Mouse (Mus musculus): ENCODE data around the gene Shisa6. TPM values are rescaled to one million over a fixed set of nuclear protein-coding genes. Genes with fewer than 3 reads are reported as not detected.
A peak's percentile ranks its signal among the peaks of the same experiment; 100 is the strongest.

The Shisa6 gene
- polyA plus RNA-seq, 1 experiment from 2014 or later: 0.40 TPM

- 75% methylated on average over 4 of the region's 4 CpGs for WGBS
- no peak for ATAC-seq (ENCODE audit: insufficient read depth, low FRiP score)
Measured at GRCm38 (mm10) chr11:66534291-66534690, 8.5 kb upstream of the Shisa6 start.

GRCm38 (mm10) chr11:66528146-66528545 lies 2.4 kb upstream of the Shisa6 start:
- Histone ChIP-seq H3K9ac (ENCODE audit: low read length) (no peak overlapping the region), H3K9me3 (replicated peaks; ENCODE audit: control insufficient read depth, low read length) (no peaks in the 10 kb centered on the region), H3K4me1 (ENCODE audit: control insufficient read depth, insufficient read depth, low read length) (no peaks in the 10 kb centered on the region), H3K27ac (ENCODE audit: low read length) (no peak overlapping the region), H3K4me2 (ENCODE audit: low read depth, low read length) (no peak overlapping the region), H3K4me3 (replicated peaks; ENCODE audit: low read length) (no peak overlapping the region), H3K36me3 (ENCODE audit: control insufficient read depth, insufficient read depth, low read length) (no peaks in the 10 kb centered on the region), H3K27me3 (ENCODE audit: control insufficient read depth, insufficient read depth, low read length) (peaks cover 52% of the 10 kb centered on the region)
- ATAC-seq (ENCODE audit: insufficient read depth, low FRiP score): no peak

More at GRCm38 (mm10) chr11:66534291-66534690, 8.5 kb upstream of the Shisa6 start:
- Histone ChIP-seq H3K27ac (ENCODE audit: low read length) (no peak overlapping the region), H3K4me3 (replicated peaks; ENCODE audit: low read length) (no peak overlapping the region), H3K4me1 (ENCODE audit: control insufficient read depth, insufficient read depth, low read length) (no peaks in the 10 kb centered on the region), H3K36me3 (ENCODE audit: control insufficient read depth, insufficient read depth, low read length) (no peaks in the 10 kb centered on the region), H3K4me2 (ENCODE audit: low read depth, low read length) (no peak overlapping the region), H3K9me3 (replicated peaks; ENCODE audit: control insufficient read depth, low read length) (no peaks in the 10 kb centered on the region), H3K27me3 (ENCODE audit: control insufficient read depth, insufficient read depth, low read length) (no peaks in the 10 kb centered on the region), H3K9ac (ENCODE audit: low read length) (no peak overlapping the region)

DNA sequence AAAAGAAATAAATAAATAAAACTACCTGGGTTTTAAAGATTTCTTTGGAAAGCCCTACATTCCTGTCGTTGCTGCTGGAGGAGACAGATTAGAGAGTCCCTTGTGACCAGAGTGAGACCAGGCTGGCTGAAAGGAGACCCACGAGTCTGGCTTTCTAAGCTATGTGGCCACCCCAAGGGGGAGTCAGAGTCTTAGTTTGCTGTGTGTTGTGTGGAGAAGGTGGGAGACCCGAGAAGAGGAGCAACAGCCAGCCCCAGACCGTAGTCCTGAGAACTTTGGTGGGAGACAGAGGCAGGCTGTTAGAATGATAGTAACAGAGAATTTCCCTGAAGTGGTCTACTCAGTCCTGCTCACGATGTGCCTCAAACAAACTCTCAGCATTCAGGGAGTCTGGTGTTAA lies 1.6 kb upstream of the Shisa6 start:
- H3K4me2 ChIP-seq (ENCODE audit: low read depth, low read length): no peak overlapping the region
- H3K9ac ChIP-seq (ENCODE audit: low read length): no peak overlapping the region
- peaks cover 59% of the 10 kb centered on the region for H3K27me3 ChIP-seq (ENCODE audit: control insufficient read depth, insufficient read depth, low read length)
- no peak overlapping the region for H3K4me3 ChIP-seq (replicated peaks; ENCODE audit: low read length)
- no peaks in the 10 kb centered on the region for H3K4me1 ChIP-seq (ENCODE audit: control insufficient read depth, insufficient read depth, low read length)
- no peaks in the 10 kb centered on the region for H3K9me3 ChIP-seq (replicated peaks; ENCODE audit: control insufficient read depth, low read length)
- H3K27ac ChIP-seq (ENCODE audit: low read length): no peak overlapping the region
- ATAC-seq (ENCODE audit: insufficient read depth, low FRiP score): no peak
- 2% methylated on average over 5 of the region's 5 CpGs for WGBS
- no peaks in the 10 kb centered on the region for H3K36me3 ChIP-seq (ENCODE audit: control insufficient read depth, insufficient read depth, low read length)

GRCm38 (mm10) chr11:66526981-66527320 lies 1.2 kb upstream of the Shisa6 start:
- H3K9ac ChIP-seq (ENCODE audit: low read length): no peak overlapping the region
- peaks cover 59% of the 10 kb centered on the region for H3K27me3 ChIP-seq (ENCODE audit: control insufficient read depth, insufficient read depth, low read length)
- ATAC-seq (ENCODE audit: insufficient read depth, low FRiP score): no peak
- H3K4me1 ChIP-seq (ENCODE audit: control insufficient read depth, insufficient read depth, low read length): no peaks in the 10 kb centered on the region
- H3K36me3 ChIP-seq (ENCODE audit: control insufficient read depth, insufficient read depth, low read length): no peaks in the 10 kb centered on the region
- no peak overlapping the region for H3K27ac ChIP-seq (ENCODE audit: low read length)
- H3K4me2 ChIP-seq (ENCODE audit: low read depth, low read length): peak overlapping the region; percentile 85
- no peaks in the 10 kb centered on the region for H3K9me3 ChIP-seq (replicated peaks; ENCODE audit: control insufficient read depth, low read length)
- peak overlapping the region; percentile 55 for H3K4me3 ChIP-seq (replicated peaks; ENCODE audit: low read length)
- WGBS: 3% methylated on average over 5 of the region's 5 CpGs

DNA sequence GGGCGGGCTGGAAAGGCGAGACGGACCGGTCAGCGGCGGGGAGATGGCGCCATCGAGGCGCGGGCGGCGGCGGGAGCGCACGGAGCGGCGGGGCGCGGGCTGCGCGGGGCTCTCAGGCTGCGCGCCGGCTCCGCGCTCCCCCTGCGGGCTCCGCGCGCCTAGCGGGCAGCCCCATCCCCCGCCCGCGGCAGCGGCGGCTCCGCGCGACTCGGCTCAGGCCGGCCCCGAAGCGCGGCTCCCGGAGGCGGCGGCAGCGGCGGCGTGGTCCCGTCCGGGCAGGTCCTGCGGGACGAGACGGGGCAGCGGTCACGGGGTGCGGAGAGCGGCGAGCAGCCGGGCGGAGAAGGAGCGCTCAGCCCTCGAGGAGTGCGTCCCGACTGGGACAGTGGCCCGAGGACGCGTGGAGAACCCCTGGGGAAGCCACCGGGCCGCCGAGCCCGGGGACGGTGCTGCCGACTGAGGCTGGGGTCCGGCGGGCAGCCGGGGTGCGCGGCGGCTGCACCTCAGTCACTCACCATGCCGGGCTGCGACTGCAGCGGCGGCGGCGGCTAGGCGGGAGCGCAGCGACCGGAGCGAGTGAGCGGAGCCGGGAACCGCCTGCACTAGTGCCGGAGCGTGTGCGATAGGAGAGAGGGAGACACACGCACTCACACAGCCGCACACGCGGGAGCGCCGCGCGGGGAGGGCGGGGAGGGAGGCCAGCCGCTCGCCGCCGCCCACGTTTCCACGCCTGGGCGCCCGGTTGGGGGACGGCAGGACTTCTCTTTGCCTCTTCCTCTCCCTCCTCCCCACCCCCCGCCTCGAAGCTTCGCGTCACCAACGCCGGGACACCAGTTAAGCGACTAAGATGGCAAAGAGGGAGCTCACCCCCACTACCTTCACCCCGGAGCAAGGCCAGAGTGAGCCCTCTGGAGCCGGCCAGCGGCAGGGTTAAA lies 549 bp upstream of the Shisa6 start:
- no peaks in the 10 kb centered on the region for H3K36me3 ChIP-seq (ENCODE audit: control insufficient read depth, insufficient read depth, low read length)
- peak overlapping the region; percentile 60 for H3K9ac ChIP-seq (ENCODE audit: low read length)
- WGBS: under 1% methylated on average over 83 of the region's 126 CpGs
- peak; percentile 54; the same call in 1 of the 2 replicates for ATAC-seq (ENCODE audit: insufficient read depth, low FRiP score)
- H3K27ac ChIP-seq (ENCODE audit: low read length): no peak overlapping the region
- no peaks in the 10 kb centered on the region for H3K4me1 ChIP-seq (ENCODE audit: control insufficient read depth, insufficient read depth, low read length)
- H3K4me2 ChIP-seq (ENCODE audit: low read depth, low read length): peak overlapping the region; percentile 85
- no peaks in the 10 kb centered on the region for H3K9me3 ChIP-seq (replicated peaks; ENCODE audit: control insufficient read depth, low read length)
- peak overlapping the region; percentile 55 for H3K4me3 ChIP-seq (replicated peaks; ENCODE audit: low read length)
- peaks cover 59% of the 10 kb centered on the region for H3K27me3 ChIP-seq (ENCODE audit: control insufficient read depth, insufficient read depth, low read length)

- H3K36me3 ChIP-seq (ENCODE audit: control insufficient read depth, insufficient read depth, low read length): no peaks in the 10 kb centered on the region
- no peak for ATAC-seq (ENCODE audit: insufficient read depth, low FRiP score)
Measured at GRCm38 (mm10) chr11:66524251-66524650, 1.5 kb downstream of the Shisa6 start.

DNA sequence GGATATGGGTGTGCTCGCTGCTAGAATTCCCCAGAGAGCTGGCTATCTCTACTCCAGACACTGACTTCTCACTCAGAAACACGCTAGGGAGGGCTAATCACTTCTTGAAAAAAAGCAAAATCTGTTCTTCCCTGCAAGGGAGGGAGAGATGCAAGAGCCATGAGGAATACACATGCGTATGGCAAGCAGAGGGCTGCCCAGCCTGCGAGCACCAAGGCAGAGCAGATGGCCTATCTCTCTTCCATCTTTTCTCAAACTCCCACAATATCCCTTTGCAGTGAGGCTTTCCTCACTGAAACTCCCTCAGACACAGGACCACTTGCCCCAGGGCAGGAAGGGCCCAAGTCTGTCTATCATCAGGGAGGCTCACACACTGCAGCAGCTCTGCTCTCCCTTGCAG lies 3.4 kb downstream of the Shisa6 start:
- peaks cover 50% of the 10 kb centered on the region for H3K27me3 ChIP-seq (ENCODE audit: control insufficient read depth, insufficient read depth, low read length)
- no peaks in the 10 kb centered on the region for H3K36me3 ChIP-seq (ENCODE audit: control insufficient read depth, insufficient read depth, low read length)
- no peak overlapping the region for H3K4me2 ChIP-seq (ENCODE audit: low read depth, low read length)
- H3K9me3 ChIP-seq (replicated peaks; ENCODE audit: control insufficient read depth, low read length): no peaks in the 10 kb centered on the region
- H3K4me3 ChIP-seq (replicated peaks; ENCODE audit: low read length): no peak overlapping the region
- H3K27ac ChIP-seq (ENCODE audit: low read length): no peak overlapping the region
- H3K4me1 ChIP-seq (ENCODE audit: control insufficient read depth, insufficient read depth, low read length): no peaks in the 10 kb centered on the region
- H3K9ac ChIP-seq (ENCODE audit: low read length): no peak overlapping the region
- WGBS: 70% methylated on average over 4 of the region's 4 CpGs
- no peak for ATAC-seq (ENCODE audit: insufficient read depth, low FRiP score)

More at GRCm38 (mm10) chr11:66524251-66524650, 1.5 kb downstream of the Shisa6 start:
- Histone ChIP-seq H3K4me2 (ENCODE audit: low read depth, low read length) (no peak overlapping the region), H3K27me3 (ENCODE audit: control insufficient read depth, insufficient read depth, low read length) (peaks cover 59% of the 10 kb centered on the region), H3K9ac (ENCODE audit: low read length) (no peak overlapping the region), H3K4me3 (replicated peaks; ENCODE audit: low read length) (no peak overlapping the region), H3K9me3 (replicated peaks; ENCODE audit: control insufficient read depth, low read length) (no peaks in the 10 kb centered on the region), H3K4me1 (ENCODE audit: control insufficient read depth, insufficient read depth, low read length) (no peaks in the 10 kb centered on the region), H3K27ac (ENCODE audit: low read length) (no peak overlapping the region)
- 50% methylated on average over 4 of the region's 4 CpGs for WGBS

DNA sequence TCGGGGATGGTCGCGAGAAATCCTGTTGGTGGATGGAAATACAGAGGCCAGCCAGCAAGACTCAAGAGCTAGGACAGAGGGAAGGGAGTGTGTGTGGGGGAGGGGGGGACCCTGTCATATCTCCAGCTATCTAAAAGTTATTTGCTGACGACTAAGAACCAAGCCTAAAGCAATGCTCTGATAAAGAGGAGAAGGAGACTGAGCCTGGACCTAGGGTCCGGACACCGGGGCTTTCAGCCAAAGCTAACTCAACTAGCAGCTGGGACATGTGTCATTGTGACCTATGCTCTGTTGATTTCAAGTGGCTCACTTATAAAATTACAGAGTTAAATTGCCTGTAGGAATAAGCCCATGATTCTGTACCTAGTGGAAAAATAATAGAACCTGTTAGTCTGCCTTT lies 6.4 kb downstream of the Shisa6 start:
- H3K27me3 ChIP-seq (ENCODE audit: control insufficient read depth, insufficient read depth, low read length): peaks cover 20% of the 10 kb centered on the region
- no peaks in the 10 kb centered on the region for H3K4me1 ChIP-seq (ENCODE audit: control insufficient read depth, insufficient read depth, low read length)
- no peak overlapping the region for H3K9ac ChIP-seq (ENCODE audit: low read length)
- WGBS: 56% methylated on average over 6 of the region's 6 CpGs
- H3K36me3 ChIP-seq (ENCODE audit: control insufficient read depth, insufficient read depth, low read length): no peaks in the 10 kb centered on the region
- no peaks in the 10 kb centered on the region for H3K9me3 ChIP-seq (replicated peaks; ENCODE audit: control insufficient read depth, low read length)
- H3K4me2 ChIP-seq (ENCODE audit: low read depth, low read length): no peak overlapping the region
- no peak overlapping the region for H3K27ac ChIP-seq (ENCODE audit: low read length)
- ATAC-seq (ENCODE audit: insufficient read depth, low FRiP score): no peak
- H3K4me3 ChIP-seq (replicated peaks; ENCODE audit: low read length): no peak overlapping the region

- no peak overlapping the region for H3K9ac ChIP-seq (ENCODE audit: low read length)
- WGBS: 50% methylated on average over 5 of the region's 5 CpGs
- ATAC-seq (ENCODE audit: insufficient read depth, low FRiP score): no peak
Measured at GRCm38 (mm10) chr11:66514346-66514745, 11.4 kb downstream of the Shisa6 start.

More at GRCm38 (mm10) chr11:66514346-66514745, 11.4 kb downstream of the Shisa6 start:
- Histone ChIP-seq H3K4me2 (ENCODE audit: low read depth, low read length) (no peak overlapping the region), H3K27me3 (ENCODE audit: control insufficient read depth, insufficient read depth, low read length) (no peaks in the 10 kb centered on the region), H3K4me1 (ENCODE audit: control insufficient read depth, insufficient read depth, low read length) (no peaks in the 10 kb centered on the region), H3K4me3 (replicated peaks; ENCODE audit: low read length) (no peak overlapping the region), H3K27ac (ENCODE audit: low read length) (no peak overlapping the region), H3K9me3 (replicated peaks; ENCODE audit: control insufficient read depth, low read length) (no peaks in the 10 kb centered on the region), H3K36me3 (ENCODE audit: control insufficient read depth, insufficient read depth, low read length) (no peaks in the 10 kb centered on the region)
